Mouse (Mus musculus) ES-Bruce4 (cell line): ENCODE measurements around the gene Sec14l1. TPM values are rescaled to one million over a fixed set of nuclear protein-coding genes. Genes with fewer than 3 reads are reported as not detected.
A peak's percentile ranks its signal among the peaks of the same experiment; 100 is the strongest.

Experiments used
- H3K27ac ChIP-seq: 2 replicates; pipeline ENCODE4 v1.5.1; 2012; ENCODE audit warnings: low read length, inconsistent platforms; ENCODE audit not compliant: insufficient read depth
- H3K27me3 ChIP-seq: 2 replicates; pipeline ENCODE4 v1.6.1; 2012; ENCODE audit warnings: mild to moderate bottlenecking, low read length, inconsistent platforms; ENCODE audit not compliant: control insufficient read depth, poor library complexity, insufficient read depth, severe bottlenecking
- H3K36me3 ChIP-seq: 2 replicates; pipeline ENCODE4 v1.6.1; 2012; ENCODE audit warnings: inconsistent platforms, mild to moderate bottlenecking, low read length, moderate library complexity; ENCODE audit not compliant: control insufficient read depth, poor library complexity, insufficient read depth, severe bottlenecking
- H3K4me1 ChIP-seq: one replicate; pipeline ENCODE4 v1.8.1; 2011; ENCODE audit warnings: low read length; ENCODE audit not compliant: control insufficient read depth, insufficient read depth
- H3K4me3 ChIP-seq: 2 replicates; pipeline ENCODE4 v1.5.1; 2011; ENCODE audit warnings: low read depth, mild to moderate bottlenecking, low read length
- H3K9ac ChIP-seq: 2 replicates; pipeline ENCODE4 v1.6.1; 2012; ENCODE audit warnings: low read depth, mild to moderate bottlenecking, inconsistent platforms; ENCODE audit not compliant: poor library complexity, severe bottlenecking
- H3K9me3 ChIP-seq: replicated peaks from 2 replicates; pipeline ENCODE4 v1.6.1; 2012; ENCODE audit warnings: mild to moderate bottlenecking, low read length, inconsistent platforms; ENCODE audit not compliant: control insufficient read depth, poor library complexity, insufficient read depth, severe bottlenecking
- CTCF ChIP-seq: IDR thresholded peaks from one replicate; pipeline ENCODE4 v1.8.1; 2011; ENCODE audit warnings: low read depth, low read length
- EP300 ChIP-seq: IDR thresholded peaks from 2 replicates; pipeline ENCODE4 v1.6.1; 2011; ENCODE audit warnings: low read depth, low read length; ENCODE audit not compliant: insufficient read depth
- POLR2A ChIP-seq: IDR thresholded peaks from one replicate; pipeline ENCODE4 v1.8.1; 2011; ENCODE audit warnings: low read length; ENCODE audit not compliant: insufficient read depth
- polyA plus RNA-seq: library from polyadenylated mRNA; stranded (reverse); fragments of >200 nt; gene quantifications from 2 replicates; pipeline ENCODE4 v1.2.4, GENCODE M21; 2011; ENCODE audit warnings: low read depth; ENCODE audit not compliant: missing spikeins, insufficient read depth, insufficient read length

Gene Sec14l1
- polyA plus RNA-seq, 1 experiment, result 77.7 TPM

DNA sequence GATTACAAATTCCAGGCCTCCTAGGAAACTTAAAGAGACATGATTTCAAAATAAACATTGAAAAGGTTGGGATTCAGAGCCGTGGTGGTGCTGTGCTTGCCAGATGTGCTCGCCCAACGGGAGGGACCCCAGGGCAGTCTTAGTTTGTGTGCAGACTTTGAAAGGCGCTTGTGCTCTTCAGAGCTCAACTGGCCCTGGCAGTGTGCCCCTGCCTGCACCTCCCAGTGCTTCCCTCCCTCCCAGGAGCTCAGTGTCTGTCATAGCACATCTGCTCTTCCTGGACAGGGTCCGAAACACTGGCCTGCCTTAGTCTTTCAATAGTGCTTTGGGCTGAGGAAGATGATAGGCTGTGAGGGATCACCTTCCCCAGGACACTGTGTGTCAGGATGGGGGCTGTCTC is 15.9 kb downstream of the Sec14l1 start:
- peaks cover 5% of the 10 kb centered on the region for H3K4me1 ChIP-seq

DNA sequence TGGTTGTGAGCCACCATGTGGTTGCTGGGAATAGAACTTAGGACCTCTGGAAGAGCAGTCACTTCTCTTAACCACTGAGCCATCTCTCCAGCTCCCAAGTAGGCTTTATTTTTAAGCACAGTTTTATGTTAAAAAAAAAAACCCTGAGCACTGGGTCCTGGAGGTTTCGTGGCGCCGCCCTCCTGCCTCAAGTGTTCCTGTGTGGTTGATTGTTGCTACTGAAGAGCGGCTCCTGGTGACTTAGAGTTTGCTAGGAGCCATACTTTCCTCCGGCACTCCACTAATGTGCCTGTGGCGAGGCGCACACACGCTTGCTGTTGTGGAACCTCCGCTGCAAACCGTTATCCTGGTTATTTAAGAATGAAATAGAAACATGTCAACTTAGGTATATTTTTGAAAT is 16.5 kb downstream of the Sec14l1 start:
- TF ChIP-seq CTCF (no peak), POLR2A (no peak), EP300 (no peak)
- no peak overlapping the region for H3K4me3 ChIP-seq
- peaks cover 6% of the 10 kb centered on the region for H3K4me1 ChIP-seq
- H3K27me3 ChIP-seq, result no peaks in the 10 kb centered on the region
- no peak overlapping the region for H3K27ac ChIP-seq
- no peak overlapping the region for H3K9ac ChIP-seq
- H3K9me3 ChIP-seq, result no peaks in the 10 kb centered on the region
- H3K36me3 ChIP-seq, result no peaks in the 10 kb centered on the region

More for the DNA sequence above, 15.9 kb downstream of the Sec14l1 start:
- no peaks in the 10 kb centered on the region for H3K36me3 ChIP-seq
- TF ChIP-seq CTCF (no peak), EP300 (no peak), POLR2A (no peak)
- no peak overlapping the region for H3K27ac ChIP-seq
- H3K4me3 ChIP-seq, result no peak overlapping the region
- no peaks in the 10 kb centered on the region for H3K27me3 ChIP-seq
- H3K9me3 ChIP-seq, result no peaks in the 10 kb centered on the region
- no peak overlapping the region for H3K9ac ChIP-seq

DNA sequence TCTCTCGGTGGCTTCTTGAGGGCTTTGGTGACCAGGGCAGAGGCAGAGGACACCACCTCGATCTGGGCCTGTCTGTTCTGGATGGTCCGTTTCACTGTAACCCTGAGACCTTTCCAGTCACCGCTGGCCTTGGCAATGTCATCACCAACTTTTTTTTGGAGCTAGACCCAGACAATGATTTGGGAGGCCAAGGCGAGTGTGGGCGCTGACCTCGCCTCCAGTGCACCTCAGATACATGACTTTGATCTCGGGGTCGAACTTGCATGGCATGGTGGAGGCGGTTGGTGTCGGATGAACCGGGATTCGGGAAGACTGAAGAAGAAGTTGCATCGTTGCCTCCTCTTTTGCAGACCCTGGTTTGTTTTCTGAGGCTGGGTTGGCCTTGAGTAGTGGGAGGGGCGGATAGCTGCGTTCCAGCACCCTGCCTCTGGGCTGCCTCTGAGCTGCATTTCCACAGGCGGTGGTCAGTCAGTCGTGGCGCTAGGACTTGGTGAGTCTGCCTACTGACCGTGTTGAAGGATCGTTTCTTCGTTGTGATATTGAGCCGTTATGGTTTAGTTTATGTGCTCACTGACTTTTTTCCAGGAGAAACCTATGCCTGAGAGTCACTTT is 19.9 kb downstream of the Sec14l1 start:
- no peak overlapping the region for H3K9ac ChIP-seq
- no peaks in the 10 kb centered on the region for H3K36me3 ChIP-seq
- H3K9me3 ChIP-seq, result no peaks in the 10 kb centered on the region
- H3K4me3 ChIP-seq, result 0 out of 2 replicates have a peak overlapping the region, but pooled peaks have one; percentile 4
- TF ChIP-seq POLR2A (no peak), CTCF (no peak), EP300 (no peak)
- peaks cover 6% of the 10 kb centered on the region for H3K4me1 ChIP-seq
- no peaks in the 10 kb centered on the region for H3K27me3 ChIP-seq
- H3K27ac ChIP-seq, result no peak overlapping the region

DNA sequence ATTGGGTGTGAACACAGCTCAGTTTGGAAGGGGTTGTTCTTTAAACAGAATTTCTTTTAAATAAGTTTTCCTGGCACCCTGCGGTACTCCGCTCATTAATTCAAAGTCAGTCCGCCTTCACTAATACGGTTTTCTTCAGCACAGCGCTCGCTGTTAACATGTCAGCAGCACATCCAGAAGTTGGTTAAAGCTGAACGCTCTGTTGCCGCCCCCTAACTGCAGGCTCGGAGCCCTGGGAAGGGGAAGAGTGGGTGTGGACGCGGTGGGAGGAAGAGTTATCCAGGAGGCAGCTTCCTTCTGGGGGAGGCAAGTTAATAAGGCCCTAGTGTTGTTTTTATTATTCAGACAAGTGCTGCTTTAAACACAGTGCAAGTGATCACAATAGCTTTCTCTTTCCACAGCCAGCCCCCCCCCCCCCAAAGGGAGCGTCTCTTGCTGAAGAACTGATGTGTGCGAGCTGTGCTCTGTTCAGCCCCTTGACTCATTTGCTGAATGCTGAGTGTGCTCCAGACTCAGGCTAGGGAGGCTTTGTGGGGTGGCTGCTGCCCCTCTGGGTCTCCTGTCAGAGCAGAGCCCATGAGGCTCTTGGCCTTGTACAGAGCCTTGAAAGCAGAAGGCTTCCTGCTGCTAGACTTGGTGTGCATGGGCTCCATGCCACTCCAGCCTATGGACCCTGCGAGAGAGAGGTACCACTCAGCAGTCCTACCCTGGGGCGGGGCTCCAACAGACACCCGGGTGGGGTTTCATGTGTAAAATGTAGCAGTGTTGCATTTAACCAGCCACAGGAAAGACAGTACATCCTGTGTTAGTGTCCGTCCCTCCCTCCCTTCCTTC is 20.7 kb downstream of the Sec14l1 start:
- Histone ChIP-seq H3K4me1 (peaks cover 6% of the 10 kb centered on the region), H3K36me3 (no peaks in the 10 kb centered on the region), H3K9ac (no peak overlapping the region)

DNA sequence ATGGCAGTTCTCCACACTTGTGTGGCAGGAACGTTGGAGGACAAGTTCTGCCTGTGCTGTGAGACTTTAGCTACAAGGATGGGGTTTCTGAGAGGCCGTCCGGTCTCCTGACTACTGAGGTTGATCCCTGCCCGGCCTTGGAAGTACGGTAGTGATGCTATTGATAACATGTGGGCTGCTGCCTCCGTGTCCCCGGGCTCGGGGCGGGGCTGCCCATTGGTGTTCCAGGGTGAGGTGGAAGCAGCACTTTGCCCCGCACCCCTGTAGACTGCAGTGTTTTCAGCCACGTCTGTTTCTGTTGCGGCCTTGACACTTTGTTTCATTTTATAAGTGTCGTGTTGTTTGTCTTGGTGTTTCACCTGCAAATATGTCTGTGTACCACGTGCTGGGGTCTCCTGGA is 21.9 kb downstream of the Sec14l1 start:
- peaks cover 6% of the 10 kb centered on the region for H3K4me1 ChIP-seq
- no peak overlapping the region for H3K27ac ChIP-seq
- TF ChIP-seq CTCF (no peak), EP300 (no peak), POLR2A (no peak)

More for the DNA sequence above, 20.7 kb downstream of the Sec14l1 start:
- Histone ChIP-seq H3K9me3 (no peaks in the 10 kb centered on the region), H3K4me3 (no peak overlapping the region), H3K27me3 (no peaks in the 10 kb centered on the region), H3K27ac (no peak overlapping the region)
- TF ChIP-seq EP300 (no peak), CTCF (no peak), POLR2A (no peak)

DNA sequence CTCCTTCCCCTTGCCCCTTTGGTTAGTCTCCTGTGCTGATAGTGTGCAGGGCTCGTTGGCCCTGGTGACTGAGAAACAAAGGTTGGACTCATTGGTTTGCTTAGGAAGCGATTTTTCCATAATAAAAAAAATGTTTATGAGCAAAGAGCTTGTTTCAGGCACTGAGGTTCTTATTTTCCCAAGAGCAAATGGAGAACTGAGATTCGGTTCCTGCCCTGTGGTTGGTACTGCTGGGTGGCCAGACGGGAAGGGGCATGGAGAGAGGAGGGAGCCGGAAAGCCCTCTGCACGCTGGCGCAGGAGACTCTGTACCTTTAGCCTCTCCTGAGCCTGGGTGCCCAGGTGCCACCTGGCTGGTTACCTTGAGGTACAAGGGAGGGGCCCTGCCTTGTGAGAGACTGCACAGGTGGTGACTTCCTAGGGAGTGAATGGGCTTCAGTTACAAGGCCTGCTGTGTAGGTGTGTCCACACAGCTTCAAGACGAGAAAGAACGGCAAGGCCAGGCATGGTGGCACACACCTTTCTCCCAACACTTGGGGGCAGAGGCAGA is 23.3 kb downstream of the Sec14l1 start:
- no peak overlapping the region for H3K4me3 ChIP-seq
- H3K4me1 ChIP-seq, result peaks cover 6% of the 10 kb centered on the region
- H3K27me3 ChIP-seq, result no peaks in the 10 kb centered on the region
- no peak overlapping the region for H3K27ac ChIP-seq
- no peak overlapping the region for H3K9ac ChIP-seq
- H3K36me3 ChIP-seq, result no peaks in the 10 kb centered on the region
- no peaks in the 10 kb centered on the region for H3K9me3 ChIP-seq
- TF ChIP-seq POLR2A (no peak), EP300 (no peak)

More for the DNA sequence above, 21.9 kb downstream of the Sec14l1 start:
- H3K27me3 ChIP-seq, result no peaks in the 10 kb centered on the region
- H3K9ac ChIP-seq, result no peak overlapping the region
- no peaks in the 10 kb centered on the region for H3K36me3 ChIP-seq
- no peaks in the 10 kb centered on the region for H3K9me3 ChIP-seq
- H3K4me3 ChIP-seq, result no peak overlapping the region
